Mouse (Mus musculus): Measurements from ENCODE around the gene Rap1a.
A peak's percentile ranks its signal among the peaks of the same experiment; 100 is the strongest.

Gene Rap1a

GRCm38 (mm10) chr3:105763132-105763851 is 37.8 kb downstream of the Rap1a start:
- DNase-seq (ENCODE audit: inconsistent age in 2 of 2, low spot score in 1 of 2): peak in 1 of 2 experiments; percentile 42

DNA sequence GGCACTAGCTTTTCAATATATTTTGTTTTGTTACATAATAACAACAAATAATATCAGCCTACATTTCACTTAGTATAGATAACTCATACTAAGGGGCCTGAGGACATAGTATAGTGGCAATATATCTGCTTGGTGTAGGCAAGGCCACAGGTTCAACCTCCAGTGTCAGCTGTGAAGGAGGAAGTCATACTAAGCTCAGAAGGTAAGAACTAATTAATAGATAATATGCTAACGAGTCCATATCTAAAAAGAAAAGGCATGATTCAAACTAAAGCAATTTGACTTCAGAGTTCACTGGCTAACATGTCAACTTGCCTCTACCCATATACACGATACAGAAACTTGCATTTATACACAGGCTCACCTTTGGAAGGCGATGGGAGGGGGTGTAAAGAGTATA is 41.1 kb downstream of the Rap1a start:
- DNase-seq (ENCODE audit: inconsistent age in 2 of 2, low spot score in 1 of 2): no peak

GRCm38 (mm10) chr3:105758658-105759057 is 42.5 kb downstream of the Rap1a start:
- DNase-seq (ENCODE audit: inconsistent age in 2 of 2, low spot score in 1 of 2): no peak

DNA sequence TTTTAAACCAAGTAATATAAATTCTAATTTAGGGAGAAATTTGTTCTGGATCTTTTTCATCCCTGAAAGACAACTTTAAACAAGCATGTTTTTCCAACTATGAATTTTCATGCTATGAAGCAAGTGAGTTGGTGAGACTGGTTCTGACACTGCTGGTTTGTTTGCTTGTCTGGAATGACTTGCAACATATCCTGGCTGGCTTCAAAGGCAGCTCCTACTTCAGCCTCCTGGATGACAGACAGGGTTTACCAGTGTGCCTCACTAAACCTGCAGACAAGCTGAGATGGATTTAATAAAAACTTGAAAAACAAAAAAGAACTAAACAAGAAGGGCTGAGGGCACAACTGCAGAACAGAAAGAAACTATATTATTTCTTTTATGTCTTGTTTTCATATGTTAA is 43.0 kb downstream of the Rap1a start:
- peak in 1 of 2 experiments; percentile 67 for DNase-seq (ENCODE audit: inconsistent age in 2 of 2, low spot score in 1 of 2)

DNA sequence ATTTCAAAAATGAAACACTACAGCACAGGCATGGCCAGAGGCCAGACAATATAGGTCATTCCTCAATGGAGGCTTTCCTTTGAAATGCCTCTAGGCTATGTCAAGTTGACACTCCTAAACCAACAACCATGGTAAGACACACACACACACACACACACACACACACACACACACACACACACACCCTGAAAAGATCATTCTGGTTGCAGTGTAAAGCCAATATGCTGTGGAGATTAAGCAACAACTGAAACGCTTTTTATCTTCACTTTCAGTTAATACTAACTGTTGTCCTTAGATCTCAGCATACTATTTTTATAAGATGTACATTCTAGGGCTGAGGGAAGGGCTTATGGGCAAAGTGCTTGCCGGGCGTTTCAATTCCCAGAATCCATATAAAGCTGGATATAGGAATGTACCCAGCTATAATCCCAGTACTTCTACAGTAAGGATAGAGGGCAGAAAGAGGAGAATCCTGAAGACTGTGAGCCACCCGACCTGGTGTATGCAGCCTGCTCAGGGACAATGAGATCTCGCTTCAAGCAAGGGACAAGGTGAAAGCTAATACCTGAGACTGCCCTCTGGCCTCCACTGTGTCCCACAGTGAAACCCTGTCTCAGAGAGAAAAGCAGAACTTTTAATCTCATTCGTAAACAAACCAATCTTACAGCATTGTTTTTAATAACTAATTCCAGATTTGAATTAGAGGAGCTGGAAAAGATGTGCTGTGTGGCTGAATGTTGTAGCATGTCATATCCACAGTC is 43.6 kb downstream of the Rap1a start:
- DNase-seq (ENCODE audit: inconsistent age in 2 of 2, low spot score in 1 of 2): no peak

DNA sequence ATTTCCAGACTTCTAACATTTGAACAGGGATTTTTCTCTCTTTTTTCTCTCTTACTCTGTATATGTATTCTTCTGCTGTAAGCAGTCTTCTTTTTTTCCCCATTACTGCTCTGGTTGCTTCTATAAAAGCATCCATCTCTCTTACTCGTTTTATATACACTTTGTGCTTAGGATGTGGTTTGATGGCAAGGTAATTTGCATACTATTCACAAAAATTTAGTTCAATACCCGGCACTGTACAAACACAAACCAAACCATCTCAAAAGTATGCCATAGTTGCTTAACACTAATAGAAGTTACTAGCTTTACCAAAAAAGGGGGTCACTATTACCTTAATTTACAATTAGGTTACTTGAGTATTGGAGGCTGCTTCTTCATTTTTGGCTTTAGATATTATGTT is 44.6 kb downstream of the Rap1a start:
- DNase-seq (ENCODE audit: inconsistent age in 2 of 2, low spot score in 1 of 2): no peak

- no peak for DNase-seq (ENCODE audit: inconsistent age in 2 of 2, low spot score in 1 of 2)
These were observed 46.0 kb downstream of the Rap1a start for GRCm38 (mm10) chr3:105755123-105755522.

DNA sequence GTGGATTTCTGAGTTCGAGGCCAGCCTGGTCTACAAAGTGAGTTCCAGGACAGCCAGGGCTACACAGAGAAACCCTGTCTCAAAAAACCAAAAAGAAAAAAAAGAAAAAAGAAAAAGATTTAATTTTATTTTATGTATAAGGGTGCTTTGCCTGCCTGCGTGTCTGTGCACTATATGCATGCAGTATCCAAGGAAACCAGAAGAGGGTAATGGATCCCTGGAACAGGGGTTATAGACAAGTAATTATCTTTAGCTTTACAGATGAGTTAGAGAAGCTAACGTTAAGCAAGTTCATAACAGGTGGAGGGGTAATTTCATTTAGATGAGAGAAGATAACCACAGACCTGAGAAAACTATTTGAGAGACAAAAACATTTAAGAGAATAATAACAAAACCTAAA is 47.0 kb downstream of the Rap1a start:
- no peak for DNase-seq (ENCODE audit: inconsistent age in 2 of 2, low spot score in 1 of 2)

- no peak for DNase-seq (ENCODE audit: inconsistent age in 2 of 2, low spot score in 1 of 2)
These were observed 50.3 kb downstream of the Rap1a start for GRCm38 (mm10) chr3:105750810-105751209.

GRCm38 (mm10) chr3:105746542-105746941 is 54.6 kb downstream of the Rap1a start:
- DNase-seq (ENCODE audit: inconsistent age in 2 of 2, low spot score in 1 of 2): no peak

GRCm38 (mm10) chr3:105737666-105738065 is 63.5 kb downstream of the Rap1a start:
- peak in 1 of 2 experiments; percentile 76 for DNase-seq (ENCODE audit: inconsistent age in 2 of 2, low spot score in 1 of 2)

DNA sequence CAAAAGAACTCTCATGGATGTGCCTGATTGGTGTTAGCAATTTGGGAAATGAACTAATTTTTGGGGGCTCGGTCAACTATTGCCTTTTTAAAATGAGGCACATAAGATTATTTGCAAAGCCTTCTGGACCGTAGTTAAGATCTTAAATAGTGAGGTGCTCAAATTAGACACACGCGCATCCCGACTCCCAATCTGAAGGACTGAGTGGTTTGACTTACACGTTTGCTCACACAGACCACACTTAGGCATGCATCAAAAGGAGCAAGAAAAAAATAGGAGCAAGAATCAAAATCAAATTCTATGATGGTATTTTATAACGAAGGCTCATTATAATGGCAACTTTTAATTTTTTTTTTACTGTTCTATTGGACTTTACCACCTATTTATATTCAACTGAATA is 64.1 kb downstream of the Rap1a start:
- DNase-seq (ENCODE audit: inconsistent age in 2 of 2, low spot score in 1 of 2): no peak

DNA sequence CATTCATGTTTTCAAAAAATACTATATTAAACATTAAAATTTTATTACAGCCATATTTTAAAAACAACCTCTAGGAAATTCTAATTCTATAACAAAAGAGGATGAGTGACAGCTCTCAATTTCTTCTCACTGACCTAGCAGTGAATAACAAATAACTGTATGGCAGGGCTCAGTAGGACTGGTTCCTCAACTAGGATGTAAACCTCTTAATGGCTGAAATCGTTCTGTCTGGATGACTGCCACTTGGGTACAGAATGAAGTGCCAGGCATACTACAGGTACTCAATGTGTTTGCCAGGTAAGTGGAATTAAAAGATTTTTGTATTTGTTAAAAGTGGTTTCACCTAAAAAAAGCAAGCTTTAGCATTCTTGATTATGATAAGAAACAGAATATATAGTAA is 65.0 kb downstream of the Rap1a start:
- no peak for DNase-seq (ENCODE audit: inconsistent age in 2 of 2, low spot score in 1 of 2)

GRCm38 (mm10) chr3:105735285-105735684 is 65.9 kb downstream of the Rap1a start:
- no peak for DNase-seq (ENCODE audit: inconsistent age in 2 of 2, low spot score in 1 of 2)

DNA sequence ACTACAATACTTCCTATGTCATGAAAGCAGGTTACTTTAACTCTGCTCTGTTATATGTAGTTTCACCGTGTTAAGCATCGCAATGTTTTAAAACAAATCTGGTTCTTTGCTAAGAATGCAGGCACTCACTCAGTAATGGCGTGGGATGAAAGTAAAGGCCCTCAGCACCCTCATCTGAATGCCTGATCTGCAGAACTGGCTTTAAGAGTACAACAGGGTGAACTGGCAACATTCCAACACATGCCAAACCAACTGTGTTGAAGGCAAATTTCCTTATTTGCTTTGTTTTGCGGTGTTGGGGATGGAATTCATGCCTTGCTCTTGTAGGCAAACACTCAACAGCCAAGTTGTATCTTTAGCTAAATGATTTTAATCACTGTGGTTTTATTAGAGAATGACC is 67.6 kb downstream of the Rap1a start:
- DNase-seq (ENCODE audit: inconsistent age in 2 of 2, low spot score in 1 of 2): no peak

DNA sequence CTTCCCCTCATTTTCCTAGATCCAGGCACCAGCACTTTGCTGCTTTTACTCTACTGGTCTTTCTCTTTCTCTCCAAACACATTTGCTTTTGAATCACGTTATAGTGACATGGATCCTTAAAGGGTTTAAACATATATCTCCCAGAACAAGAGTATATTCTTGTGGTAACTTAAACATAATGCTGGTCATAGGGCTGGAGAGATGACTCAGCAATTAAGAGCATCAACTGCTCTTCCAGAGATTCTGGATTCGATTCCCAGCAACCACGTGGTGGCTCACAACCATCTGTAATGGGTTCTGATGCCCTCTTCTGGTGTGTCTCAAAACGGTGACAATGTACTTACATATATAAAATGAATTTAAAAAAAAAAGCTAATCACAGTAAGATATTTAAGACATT is 68.8 kb downstream of the Rap1a start:
- no peak for DNase-seq (ENCODE audit: inconsistent age in 2 of 2, low spot score in 1 of 2)

- DNase-seq (ENCODE audit: inconsistent age in 2 of 2, low spot score in 1 of 2): peak in 1 of 2 experiments; percentile 84
These were observed 75.1 kb downstream of the Rap1a start for GRCm38 (mm10) chr3:105726037-105726436.

- DNase-seq (ENCODE audit: inconsistent age in 2 of 2, low spot score in 1 of 2): no peak
These were observed 78.6 kb downstream of the Rap1a start for GRCm38 (mm10) chr3:105722510-105722909.

- no peak for DNase-seq (ENCODE audit: inconsistent age in 2 of 2, low spot score in 1 of 2)
These were observed 79.4 kb downstream of the Rap1a start for GRCm38 (mm10) chr3:105721681-105722201.

GRCm38 (mm10) chr3:105720514-105720913 is 80.6 kb downstream of the Rap1a start:
- DNase-seq (ENCODE audit: inconsistent age in 2 of 2, low spot score in 1 of 2): no peak

GRCm38 (mm10) chr3:105719979-105720378 is 81.2 kb downstream of the Rap1a start:
- no peak for DNase-seq (ENCODE audit: inconsistent age in 2 of 2, low spot score in 1 of 2)

DNA sequence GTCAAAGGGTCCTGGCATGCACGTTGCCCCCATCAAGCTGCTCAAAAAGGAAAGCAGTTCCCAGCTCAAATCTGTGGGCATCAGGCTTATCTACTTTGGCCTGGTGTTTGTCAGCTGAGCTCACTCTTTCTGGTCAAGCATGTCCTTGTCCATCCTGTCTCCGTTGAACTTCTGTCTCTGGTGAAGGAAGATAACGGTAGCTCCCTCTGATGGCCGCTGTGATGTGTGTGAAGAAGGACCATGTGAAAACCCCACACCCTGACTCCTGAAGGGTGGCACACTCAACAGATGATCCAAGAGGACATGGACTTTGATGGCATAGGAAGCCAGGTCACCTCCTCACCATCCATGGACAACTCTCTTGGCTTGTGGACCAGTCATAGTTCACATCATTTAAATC is 82.4 kb downstream of the Rap1a start:
- DNase-seq (ENCODE audit: inconsistent age in 2 of 2, low spot score in 1 of 2): no peak
